Mouse (Mus musculus) right cerebral cortex, adult 2 months (tissue): ENCODE data around the gene Morc3.

Experiments
- DNase-seq, 2 experiments: peaks; one replicate each; pipeline ENCODE4 v3.0.0; 2021 to 2022; ENCODE audit warnings: low spot score in 2 of 2

Gene Morc3

DNA sequence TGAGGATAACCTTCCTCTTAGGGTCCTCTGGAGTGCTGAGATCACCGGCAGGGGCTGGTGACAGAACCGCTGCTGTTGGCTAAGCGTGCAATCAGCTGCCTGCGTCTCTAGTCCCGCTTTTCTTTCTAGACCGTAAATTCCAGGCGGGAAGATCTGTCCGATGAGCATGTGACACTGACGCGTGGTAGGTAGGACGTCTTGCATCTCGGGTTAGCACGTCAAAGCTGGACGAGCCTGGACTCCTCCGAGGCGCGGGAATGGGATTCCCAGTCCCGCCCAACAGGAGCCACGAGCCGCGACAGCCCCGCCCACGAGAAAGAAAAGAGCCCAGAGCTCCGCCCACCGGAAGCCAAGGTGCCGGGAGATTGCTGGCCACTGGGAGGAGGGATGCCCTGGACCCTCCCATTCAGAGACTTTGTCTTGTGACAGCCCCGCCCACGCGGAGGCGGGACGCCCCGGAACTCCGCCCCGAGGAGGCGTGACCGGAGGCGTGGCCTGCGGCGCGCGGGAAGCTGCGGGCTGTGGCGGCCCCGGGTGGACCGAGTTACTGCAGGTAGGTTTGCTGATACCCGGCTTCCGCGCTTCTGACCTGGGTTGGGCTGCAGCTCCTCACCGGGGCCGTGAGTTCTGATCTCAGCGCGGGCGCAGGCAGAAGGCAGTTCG lies 51.6 kb downstream of the Morc3 start, which contains the start of gene Chaf1b:
Gene Chaf1b (plus strand): TSS at position 479 of the 663 bp plus-strand sequence.
- DNase-seq: peak; percentile 85 to 91

DNA sequence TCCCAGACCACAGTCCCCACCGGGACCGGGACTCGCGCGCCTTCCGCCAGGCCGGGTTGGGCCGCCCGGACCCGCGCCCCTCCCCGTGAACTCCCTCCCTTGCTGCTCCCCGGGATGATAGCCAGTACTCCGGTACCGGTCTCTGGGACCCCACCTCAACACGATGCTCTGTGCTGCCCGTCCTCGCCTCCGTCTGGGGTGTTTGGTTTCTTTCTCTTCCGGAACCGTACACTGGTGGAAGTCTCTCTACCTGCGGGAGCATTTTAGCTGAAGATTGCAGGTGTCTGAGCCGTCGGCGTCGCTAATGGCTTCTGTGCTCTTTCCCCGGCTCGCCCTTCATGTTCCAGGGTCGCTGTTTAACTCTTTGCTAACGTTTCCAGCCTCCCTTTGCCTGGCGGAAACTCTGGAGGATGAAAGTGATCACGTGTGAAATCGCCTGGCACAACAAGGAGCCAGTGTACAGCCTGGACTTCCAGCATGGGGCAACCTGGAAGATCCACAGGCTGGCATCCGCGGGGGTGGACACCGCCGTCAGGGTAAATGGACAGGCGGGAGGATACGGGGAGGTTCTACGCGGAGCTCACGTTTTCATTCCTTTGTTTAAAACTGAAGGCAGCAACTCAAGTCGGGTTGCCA lies 52.3 kb downstream of the Morc3 start:
- DNase-seq: no peak

- DNase-seq: no peak
Measured at GRCm38 (mm10) chr16:93884722-93885113, 52.8 kb downstream of the Morc3 start.

GRCm38 (mm10) chr16:93888481-93888880 lies 56.6 kb downstream of the Morc3 start:
- no peak for DNase-seq

GRCm38 (mm10) chr16:93890948-93891604 lies 59.2 kb downstream of the Morc3 start:
- DNase-seq: no peak

DNA sequence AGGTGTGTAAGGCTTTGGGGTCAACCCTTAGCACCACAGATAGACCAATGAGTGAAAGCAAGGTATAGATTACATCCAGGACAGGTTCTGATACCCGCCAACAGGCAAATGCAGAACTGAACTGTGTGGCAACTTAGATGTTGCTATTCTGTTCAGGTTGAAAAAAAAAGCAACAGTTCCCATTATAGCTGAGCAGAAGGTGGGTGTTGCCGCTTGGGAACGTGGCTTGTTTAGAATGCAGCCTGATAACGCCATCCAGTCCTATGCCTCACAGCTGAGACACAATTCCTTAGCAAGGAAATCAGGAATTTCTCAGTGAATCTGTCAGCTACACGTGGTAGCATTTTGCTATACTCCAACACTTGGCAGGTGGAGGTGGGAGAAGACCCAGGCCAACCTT lies 61.4 kb downstream of the Morc3 start:
- DNase-seq: peak; percentile 25 to 30

DNA sequence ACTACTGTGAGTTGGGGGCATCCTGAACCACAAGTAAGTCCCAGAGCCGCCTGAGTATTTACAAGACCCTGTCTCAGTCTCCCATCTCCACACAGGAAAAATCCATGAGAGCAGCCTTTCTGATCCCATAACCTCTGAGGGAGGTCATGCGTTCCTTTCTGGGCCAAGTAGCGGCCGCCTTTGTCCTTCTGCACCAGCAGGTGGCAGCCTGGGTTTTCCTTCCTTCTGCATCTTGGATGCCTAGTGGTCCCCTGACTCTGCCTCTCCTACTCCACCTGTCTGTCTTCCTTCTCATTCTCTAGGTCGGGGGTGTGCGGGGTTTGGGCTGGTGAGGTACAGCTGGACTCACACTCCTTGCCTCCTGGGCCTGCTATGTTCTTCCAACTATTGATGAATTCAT lies 71.1 kb downstream of the Morc3 start:
- no peak for DNase-seq

DNA sequence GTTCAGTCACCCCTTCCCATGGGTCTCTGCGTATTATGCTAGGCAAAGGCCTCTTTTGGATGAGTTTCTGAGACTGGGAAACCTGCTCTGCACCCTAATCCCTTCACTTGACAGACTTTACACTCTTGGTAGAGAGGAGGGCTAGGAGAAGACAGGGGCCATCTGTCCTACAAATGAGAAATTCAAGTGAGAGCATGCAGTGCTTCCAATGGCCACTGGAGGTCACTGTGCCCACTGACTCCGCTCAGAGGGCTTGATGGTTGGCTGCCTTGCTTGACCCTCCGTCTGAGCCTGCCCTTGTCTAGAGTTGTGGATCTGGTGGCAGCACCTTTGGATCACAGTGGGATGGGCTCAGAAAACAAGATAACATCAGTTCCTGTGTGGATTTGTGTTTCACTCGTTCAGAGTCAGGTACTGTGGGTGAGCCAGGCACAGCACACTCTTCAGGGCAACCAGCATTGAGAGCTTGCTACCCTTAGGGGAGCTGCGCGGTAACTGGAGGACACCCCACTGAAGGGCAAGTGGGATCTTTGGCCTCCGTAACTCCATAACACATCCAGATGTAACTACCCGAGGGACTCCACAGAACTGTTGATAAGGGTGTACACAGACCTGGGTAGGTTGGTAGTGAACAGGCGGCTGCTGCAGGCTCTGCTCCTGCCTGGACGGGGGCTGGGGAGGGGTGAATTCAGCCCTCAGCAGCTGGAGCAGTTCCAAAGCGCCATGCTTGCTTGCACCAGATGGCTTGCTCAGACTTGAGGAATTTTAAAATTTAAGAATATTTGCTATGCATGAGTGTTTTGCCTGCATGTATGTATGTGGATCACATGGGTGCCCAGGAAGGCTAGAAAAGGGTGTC lies 74.5 kb downstream of the Morc3 start:
- DNase-seq: peak; percentile 71 to 80

GRCm38 (mm10) chr16:93907761-93908160 lies 75.8 kb downstream of the Morc3 start:
- no peak for DNase-seq

- no peak for DNase-seq
Measured at GRCm38 (mm10) chr16:93908196-93908595, 76.3 kb downstream of the Morc3 start.

DNA sequence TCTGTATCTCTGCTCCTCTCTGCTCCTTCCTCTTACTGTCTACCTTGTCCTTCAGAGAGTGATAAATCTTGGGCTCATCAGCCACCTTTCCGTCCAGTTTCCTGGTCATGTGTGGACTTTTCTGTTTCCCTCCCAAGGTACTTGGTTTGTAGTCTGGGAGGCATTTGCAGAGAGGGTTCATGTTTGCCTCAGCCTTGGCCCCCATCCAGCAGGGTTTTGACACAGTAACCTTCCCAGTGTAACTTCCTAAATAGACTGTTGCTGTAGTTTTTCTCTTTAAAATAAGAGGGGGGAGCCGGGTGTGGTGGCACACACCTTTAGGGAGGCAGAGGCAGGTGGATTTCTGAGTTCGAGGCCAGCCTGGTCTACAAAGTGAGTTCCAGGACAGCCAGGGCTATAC lies 78.0 kb downstream of the Morc3 start:
- DNase-seq: no peak

DNA sequence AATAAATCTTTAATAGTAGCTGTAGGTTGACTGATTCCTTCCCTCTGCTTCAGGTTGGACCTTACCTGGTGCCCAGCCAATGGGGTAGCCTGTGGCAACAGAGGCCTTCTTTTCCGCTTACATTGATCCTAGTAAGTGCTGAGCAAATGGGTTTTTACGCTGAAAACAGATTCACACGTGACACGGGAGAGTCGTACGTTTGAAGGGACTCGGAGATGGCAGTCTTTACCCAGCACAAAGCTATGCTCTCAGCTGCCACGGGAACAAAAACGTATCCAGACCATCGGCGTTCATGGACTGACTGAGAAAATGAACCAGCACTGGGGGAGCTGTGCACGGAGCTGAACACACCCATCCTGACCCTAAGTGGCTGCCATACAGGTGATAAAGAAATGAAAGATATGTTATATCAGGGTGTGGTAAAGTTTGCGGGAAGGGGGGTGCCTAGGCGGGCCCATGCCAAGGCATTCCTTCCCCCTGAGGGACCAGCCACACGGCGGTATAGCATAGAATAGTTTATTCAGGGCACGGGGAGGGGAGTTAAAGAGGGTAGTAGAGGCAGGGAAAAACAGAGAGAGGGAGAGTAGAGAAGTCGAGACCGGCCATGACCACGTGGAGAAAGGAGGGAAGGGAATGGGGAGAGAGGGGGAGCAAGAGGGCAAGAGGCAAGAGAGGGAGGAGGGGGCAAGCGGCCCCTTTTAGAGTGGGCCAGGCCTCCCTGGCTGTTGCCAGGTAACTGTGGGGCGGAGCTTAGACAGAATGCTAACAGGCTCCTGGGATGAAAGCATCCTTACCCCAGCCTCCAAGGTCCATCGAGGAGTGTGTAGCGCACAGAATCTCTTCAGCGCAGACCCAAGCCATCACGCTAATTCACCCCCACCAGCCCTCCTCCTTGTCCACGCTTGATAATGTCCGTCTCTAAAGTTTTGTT lies 79.1 kb downstream of the Morc3 start:
- DNase-seq: no peak

DNA sequence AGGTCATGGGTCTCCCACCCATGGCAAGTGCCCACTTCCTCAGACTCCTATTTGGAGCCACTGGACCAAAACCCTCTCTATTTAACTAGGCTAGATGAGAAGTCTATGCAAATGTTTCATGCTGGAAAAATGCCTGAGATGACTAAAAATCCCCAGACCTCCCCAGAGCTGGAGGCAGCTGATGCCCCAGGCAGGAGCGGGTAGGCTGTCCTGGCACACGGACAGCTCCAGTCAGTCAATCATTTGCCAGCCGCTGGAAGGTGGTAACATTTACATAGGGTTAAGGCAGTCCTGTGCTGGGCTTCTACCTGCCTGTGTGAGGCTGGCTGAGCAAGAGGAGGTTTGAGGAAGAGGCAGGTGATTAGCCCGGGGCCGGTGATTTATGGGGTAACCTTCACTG lies 80.2 kb downstream of the Morc3 start:
- DNase-seq: peak in 1 of 2 experiments; percentile 8

GRCm38 (mm10) chr16:93912808-93913207 lies 80.9 kb downstream of the Morc3 start:
- no peak for DNase-seq

- peak in 1 of 2 experiments; percentile 4 for DNase-seq
Measured at GRCm38 (mm10) chr16:93913881-93914576, 82.1 kb downstream of the Morc3 start.

DNA sequence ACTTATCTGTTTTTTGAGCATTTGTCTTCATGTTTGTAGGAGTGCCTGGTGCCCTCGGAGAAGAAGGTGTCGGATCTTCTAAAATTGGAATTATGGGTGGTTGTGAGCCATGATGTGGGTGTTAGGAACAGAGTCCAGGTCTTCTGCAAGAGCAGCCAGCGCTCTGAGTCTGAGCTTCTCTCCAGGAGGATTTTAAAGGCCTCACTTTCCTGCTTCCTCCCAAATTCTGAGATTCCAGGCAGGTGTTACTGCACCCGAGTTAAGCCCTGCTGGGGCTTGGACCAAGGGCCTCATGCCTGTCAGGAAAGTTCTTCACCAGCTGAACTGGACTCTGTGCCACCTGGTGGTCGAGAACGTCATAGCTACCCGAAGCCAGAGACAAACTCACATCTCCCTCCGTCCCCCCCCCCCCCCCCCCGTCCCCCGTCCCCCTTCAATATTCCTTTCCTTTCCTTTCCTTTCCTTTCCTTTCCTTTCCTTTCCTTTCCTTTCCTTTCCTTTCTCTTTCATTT lies 83.5 kb downstream of the Morc3 start:
- peak; percentile 42 to 45 for DNase-seq

GRCm38 (mm10) chr16:93917712-93918678 lies 86.1 kb downstream of the Morc3 start:
- DNase-seq: peak; percentile 90

DNA sequence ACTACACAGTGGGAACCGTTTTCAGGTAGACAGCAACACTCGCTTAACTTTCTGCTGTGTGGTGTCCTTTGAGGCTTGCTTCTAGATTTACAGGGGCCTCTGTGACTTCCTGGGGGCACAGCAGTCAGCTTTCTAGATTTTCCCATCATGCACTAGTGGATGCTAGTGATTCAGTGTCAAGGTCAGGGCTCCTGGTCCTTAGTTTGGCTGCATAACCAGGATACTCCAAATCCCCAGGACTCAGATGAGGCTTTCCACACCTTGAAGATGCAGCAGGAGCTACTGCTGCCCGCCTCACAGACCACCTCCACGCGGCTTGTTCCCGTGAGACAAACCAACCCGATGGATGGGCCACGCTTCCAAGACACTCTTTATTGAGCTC lies 86.7 kb downstream of the Morc3 start:
- DNase-seq: no peak

GRCm38 (mm10) chr16:93919189-93919588 lies 87.3 kb downstream of the Morc3 start:
- no peak for DNase-seq
